Mouse (Mus musculus): ENCODE measurements around the gene Olfr558.

Olfr558 gene

DNA sequence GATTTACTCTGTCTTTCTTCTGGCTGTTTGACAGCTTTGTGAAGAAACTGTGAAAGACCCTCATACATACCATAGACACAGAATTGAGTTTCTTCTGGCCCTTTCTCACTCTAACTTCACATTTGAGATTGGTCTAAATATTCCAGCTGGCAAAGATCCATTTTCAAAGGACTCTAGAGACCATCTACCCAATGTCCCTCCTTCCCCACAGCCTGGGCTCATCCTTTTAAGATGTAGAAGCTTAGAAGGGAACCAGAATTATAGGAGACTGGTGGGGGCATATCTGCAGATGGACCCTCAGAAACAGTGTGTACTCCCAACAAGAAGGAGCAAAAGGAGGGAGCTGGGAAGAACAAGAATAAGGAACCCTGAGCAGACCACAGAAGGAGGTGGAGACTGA is at the start of gene Olfr558:
Gene Olfr558, plus strand, starts transcription at position 301 of the 400 bp plus-strand sequence.
- DNase-seq (ENCODE audit: low read depth): no peak

DNA sequence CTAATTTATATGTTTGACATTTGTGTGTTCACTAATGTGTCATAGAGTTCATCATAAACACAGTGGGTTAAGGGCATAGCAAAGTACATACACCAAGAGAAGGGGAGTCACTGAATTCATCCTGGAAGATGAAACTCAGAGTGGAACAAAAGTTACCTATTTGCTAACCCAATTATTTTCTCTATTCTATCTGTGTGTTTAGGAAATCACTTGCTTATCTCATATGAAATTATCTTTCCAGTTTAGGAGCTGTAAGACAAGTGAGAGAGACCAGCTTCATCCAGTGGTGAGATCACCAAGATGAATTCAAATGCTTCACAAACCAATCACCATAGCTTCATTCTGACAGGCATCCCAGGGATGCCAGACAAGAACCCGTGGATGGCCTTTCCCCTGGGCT is 43.5 kb upstream of the Olfr558 start, which contains the start of gene Olfr555:
Gene Olfr555, plus strand, starts transcription at position 301 of the 400 bp plus-strand sequence.
- DNase-seq (ENCODE audit: low read depth): no peak

DNA sequence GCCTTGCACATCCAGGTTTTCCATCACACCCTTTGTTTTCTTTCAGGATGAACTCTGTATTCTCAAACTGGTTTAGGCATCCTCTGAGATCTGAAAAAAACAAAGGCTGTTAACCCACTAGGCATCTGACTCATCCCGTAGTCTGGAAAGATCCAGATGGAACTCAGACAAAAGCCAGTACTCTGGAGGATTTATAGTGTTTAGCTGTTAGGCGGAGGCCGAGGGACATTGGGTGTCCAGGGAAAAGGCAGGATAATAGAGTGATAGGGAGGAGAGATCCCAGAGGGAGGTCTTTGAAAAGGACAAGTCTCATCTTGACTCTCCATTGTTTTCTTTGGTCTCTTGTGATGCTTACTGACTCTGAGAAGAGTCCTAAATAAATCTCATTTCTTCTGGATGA is 37.4 kb upstream of the Olfr558 start, which contains the start of gene Olfr556:
Gene Olfr556, plus strand, starts transcription at position 301 of the 400 bp plus-strand sequence.
- no peak for DNase-seq (ENCODE audit: low read depth)

DNA sequence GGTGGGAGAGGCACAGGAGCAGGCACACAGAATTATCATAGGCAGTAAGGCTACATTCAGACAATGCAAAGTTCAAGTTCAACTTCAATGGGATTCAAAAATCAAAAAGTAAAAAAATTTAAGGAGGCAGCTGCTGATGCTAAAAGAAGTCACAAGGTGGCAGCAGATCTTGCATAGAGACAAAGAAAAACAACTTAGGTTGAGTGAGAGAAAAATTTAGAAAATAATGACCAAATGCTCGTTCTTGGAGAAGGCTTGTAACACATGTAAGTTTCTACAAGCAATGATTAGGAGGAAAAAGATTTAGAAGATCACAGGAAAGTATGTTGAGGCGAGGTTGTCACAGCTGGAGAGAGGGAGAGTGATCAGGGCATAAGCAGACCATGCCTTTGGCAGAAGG is 36.6 kb upstream of the Olfr558 start:
- DNase-seq (ENCODE audit: low read depth): no peak

DNA sequence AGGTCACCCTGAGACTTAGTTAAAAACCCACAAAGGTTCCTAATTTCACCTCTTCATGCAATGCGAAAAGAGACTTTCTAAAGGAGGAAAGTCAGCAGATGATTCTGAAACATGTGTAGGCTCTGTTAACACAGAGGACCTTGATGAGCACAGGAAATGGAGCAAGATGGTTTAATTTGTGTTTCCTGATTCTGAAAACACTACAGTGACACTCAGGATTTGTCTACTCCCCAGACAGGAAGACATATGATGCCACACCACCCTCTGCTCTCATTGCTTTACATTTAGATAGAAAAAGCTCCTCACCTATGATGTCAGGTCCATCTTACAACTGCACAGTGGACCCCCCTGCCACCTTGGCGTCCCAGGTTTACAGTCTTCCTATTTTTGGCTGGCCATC is 25.8 kb upstream of the Olfr558 start:
- DNase-seq (ENCODE audit: low read depth): no peak

DNA sequence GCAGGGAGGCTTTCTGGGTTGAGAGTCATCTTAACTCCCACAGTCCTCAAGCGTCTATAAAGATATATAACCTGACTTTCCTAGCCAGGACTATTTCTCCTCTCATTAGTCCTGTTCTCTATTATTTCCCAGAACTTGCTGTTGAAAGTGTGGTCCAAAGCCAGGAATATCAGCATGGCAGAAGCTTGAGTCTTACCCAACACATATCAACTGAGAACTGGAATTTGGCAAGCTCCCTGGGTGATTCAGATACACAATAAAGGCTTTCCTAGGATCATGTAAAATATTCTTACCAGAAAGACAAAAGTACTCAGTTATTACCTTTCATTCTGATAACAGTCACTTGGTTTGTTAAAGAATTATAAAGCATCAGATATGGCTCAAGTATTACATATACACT is 20.1 kb upstream of the Olfr558 start:
- DNase-seq (ENCODE audit: low read depth): no peak

DNA sequence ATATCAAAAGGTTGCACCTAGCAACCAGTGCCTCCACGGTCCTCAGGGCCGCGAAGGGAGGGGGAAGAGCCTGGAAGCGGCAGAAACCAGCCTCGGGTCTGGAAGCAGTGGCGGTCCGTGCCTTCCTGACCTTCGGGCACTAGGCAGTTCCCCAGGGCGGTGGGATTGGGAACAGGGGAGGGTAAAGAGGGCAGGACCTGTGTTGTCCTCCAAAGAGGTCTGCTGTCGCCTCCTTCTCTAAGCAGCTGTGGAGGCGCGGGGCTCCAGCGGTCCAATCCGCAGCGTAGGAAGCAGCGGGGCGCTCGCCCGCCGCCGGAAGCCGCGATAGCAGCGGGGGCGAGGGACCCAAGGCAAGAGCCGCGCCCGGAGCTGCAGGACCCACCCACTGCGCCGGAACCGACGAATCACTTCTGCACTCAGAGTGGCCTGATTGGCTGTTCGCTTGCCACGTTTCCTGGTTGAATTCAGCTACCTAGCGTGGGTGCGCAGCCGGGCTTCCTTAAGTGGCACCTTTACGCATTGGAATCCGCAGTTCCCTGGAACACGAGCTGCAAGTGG is 15.0 kb upstream of the Olfr558 start, which contains the start of gene Trim68:
Gene Trim68, minus strand, starts transcription at position 384 of the 558 bp plus-strand sequence.
- DNase-seq (ENCODE audit: low read depth): peak; percentile 73

DNA sequence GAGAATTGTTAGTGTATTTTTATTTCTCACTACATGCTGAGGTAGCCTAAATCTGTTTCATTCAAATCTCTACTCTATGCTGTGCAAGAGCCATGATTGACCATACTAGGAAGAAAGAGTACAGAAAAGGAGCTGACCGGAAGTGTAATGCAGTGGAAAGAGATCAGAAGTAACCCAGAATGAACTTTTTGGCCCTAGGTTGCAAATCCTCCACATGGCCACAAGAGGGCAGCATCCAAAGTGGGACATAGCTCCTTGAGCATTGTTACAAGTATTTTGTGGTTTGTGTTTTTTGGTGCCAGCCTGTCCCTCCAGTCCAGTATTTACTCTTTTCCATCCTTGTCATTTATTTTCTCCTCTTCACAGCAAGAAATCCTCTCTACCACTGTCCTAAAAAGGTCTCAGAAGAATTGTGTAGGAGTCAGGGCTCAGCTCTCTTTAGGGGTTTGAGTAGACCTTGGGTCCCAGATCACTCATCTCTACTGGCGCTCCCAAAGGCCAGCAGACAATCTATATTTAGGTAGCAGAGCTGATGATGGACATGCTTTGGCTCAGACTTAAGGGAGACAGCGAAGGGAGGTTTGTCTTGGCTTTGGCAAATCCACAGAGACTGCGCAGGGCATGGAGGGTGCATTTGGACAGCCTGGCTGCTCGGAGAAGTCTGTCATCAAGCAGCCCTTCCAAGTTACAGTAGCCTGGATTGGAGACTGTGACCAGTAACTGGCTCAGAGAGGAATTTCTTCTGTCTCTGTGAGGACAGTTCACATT is 6.5 kb upstream of the Olfr558 start, which contains the start of gene Olfr557:
Gene Olfr557, plus strand, starts transcription at position 553 of the 768 bp plus-strand sequence.
- peak; percentile 35 for DNase-seq (ENCODE audit: low read depth)

DNA sequence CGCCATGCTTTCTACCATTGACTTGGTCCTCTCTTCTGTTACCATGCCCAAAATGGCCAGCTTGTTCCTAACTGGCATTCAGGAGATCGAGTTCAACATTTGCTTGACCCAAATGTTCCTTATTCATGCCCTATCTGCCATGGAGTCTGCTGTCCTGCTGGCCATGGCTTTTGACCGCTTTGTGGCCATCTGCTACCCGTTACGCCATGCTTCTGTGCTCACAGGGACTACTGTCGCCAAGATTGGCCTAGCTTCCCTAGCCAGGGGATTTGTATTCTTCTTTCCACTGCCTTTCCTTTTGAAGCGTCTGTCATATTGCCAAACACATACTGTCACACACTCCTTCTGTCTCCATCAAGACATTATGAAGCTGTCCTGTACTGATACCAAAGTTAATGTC is 3.6 kb upstream of the Olfr558 start:
- DNase-seq (ENCODE audit: low read depth): no peak

DNA sequence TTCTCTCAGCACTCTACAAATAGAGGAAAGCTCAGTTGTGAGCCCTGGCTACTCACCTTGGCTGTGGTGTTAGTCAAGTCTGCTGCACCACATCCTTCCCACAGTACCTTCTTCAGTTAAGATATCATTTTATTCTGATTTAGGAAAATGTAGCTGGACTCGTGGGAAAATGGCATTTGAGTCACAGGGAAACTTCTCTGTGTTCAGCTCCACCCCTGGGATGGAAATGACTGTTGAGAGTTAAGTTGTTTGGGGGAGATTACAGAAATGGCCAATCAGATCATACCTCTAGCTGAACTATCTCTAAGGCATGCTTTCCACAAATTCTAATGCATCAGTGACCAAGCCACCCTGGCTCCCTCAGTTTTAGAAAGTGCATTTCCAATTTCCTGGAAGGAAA is 17.0 kb downstream of the Olfr558 start, which contains the start of gene Olfr33:
Gene Olfr33, minus strand, starts transcription at position 101 of the 400 bp plus-strand sequence.
- DNase-seq (ENCODE audit: low read depth): no peak

DNA sequence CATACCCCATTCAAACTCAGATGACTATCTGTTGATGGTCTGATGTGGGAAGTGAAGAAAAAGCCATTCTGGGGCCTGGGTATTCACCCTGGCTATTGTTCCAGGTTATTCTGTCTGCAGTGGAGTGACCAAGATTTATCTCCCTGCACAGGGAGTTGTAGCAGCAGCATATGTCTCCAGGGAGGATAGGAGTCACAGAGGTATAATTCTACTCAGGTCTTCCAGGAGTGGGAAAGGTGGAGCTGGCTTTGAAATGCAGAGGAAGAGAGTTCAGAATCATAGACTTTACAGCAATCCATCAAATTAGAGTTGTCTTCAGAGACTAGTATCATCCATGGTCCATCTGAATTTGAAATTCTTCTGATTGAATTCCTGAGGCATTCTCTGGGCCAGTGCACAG is 25.4 kb downstream of the Olfr558 start, which contains the start of gene Olfr559:
Gene Olfr559, minus strand, starts transcription at position 101 of the 400 bp plus-strand sequence.
- no peak for DNase-seq (ENCODE audit: low read depth)

DNA sequence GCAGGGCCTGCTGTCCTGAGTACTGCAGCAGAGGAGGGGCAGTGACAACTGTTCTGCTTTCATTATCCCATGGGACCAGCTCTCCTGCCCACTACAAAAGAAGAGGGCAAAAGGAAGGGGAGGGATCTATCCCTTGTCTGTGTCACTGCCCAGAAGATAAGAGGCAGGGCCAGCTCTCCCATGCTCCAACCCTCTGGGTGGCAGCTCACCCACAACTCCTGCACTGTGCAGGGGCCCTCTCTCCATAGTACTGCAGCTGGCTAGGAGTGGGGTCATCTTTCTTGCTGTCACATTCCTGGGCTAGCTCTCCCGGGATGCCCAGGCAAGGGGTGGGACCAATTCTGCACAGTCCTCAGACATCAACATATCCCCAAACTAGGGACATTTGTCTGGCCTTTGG is 31.8 kb downstream of the Olfr558 start:
- DNase-seq (ENCODE audit: low read depth): no peak

DNA sequence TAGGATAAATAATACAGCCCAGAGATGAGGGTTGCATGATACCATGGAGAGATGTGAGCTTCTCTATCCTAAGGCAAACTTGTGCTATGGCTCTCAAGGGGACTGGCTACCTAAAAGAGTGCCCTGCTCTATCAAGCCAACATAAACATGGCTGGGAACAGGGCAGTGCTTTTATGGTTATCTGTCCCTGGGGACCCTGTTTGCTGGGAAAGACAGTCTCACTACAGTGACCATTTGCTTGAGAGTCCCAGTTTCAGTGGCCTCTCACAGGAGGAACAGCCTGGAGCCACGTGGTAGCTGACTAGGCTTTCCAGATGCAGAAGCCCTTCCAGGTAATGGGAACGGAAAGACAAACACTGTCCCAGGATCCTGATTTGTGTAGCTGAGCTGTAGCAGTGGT is 35.7 kb downstream of the Olfr558 start:
- no peak for DNase-seq (ENCODE audit: low read depth)

DNA sequence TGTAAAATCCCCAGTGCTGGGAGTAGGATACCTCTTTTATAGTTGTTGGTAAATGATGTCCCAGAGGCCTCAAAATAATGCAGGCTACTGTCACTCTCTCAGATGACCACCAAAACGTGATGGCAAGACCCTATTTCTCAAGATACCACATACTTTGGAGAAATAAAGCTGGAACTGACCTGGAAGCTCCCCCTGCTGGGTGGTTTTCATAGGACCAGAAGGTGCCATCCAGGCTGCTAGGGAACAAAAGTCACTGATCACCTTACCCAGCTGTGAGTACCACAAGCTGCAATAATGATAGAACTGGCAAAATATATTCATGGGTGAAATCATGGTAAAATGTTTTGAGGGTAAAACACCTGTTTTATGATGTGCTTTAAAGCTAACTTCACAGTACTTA is 50.1 kb downstream of the Olfr558 start:
- no peak for DNase-seq (ENCODE audit: low read depth)

DNA sequence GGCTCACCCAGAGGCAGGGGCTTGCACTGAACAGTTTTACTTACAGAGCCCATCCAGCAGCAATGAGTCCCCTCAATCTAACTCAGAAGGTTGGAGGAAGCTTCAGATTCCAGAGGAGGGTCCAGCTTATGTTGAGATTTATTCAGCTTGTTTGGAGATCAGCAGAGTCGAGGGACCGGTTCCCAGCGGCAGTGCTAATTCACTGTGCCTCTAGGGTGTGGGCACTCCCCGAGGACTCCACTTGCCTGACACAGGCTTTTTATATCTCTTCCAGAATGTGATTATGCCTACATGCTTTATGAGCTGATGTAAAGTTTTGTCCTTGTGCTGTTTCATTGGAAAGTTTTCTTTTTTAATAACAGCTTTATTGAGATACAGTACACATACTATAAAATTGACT is 57.3 kb downstream of the Olfr558 start, which contains the start of the genes Olfr560 and Olfr78:
Gene Olfr560, minus strand, starts transcription at position 101 of the 400 bp plus-strand sequence.
Gene Olfr78, minus strand, starts transcription at position 206 of the 400 bp plus-strand sequence.
- DNase-seq (ENCODE audit: low read depth): no peak

All from c-Kit-positive CD71-negative TER-119-negative erythroid progenitor cells, embryonic 14.5 days (primary cell).